Mouse (Mus musculus) urinary bladder, postnatal 36 days (tissue): Measurements from ENCODE around the gene Pck1.

ENCODE experiments used
- DNase-seq, 2 experiments: peaks; one replicate each; pipeline ENCODE4 v3.0.0; 2022; ENCODE audit warnings: low spot score in 2 of 2, mixed read lengths in 1 of 2

The Pck1 gene

GRCm38 (mm10) chr2:173148001-173148400 lies 4.8 kb upstream of the Pck1 start:
- DNase-seq = no peak

GRCm38 (mm10) chr2:173151352-173151751 lies 1.5 kb upstream of the Pck1 start:
- no peak for DNase-seq

- DNase-seq = peak in 1 of 2 experiments; percentile 46
Measured at GRCm38 (mm10) chr2:173151784-173152284, 1.0 kb upstream of the Pck1 start.

GRCm38 (mm10) chr2:173153266-173153665 lies 418 bp downstream of the Pck1 start:
- DNase-seq = no peak

GRCm38 (mm10) chr2:173154513-173154912 lies 1.7 kb downstream of the Pck1 start:
- no peak for DNase-seq

- no peak for DNase-seq
Measured at GRCm38 (mm10) chr2:173154962-173155361, 2.1 kb downstream of the Pck1 start.

- no peak for DNase-seq
Measured at GRCm38 (mm10) chr2:173155907-173156306, 3.1 kb downstream of the Pck1 start.

GRCm38 (mm10) chr2:173156923-173157322 lies 4.1 kb downstream of the Pck1 start:
- no peak for DNase-seq

- no peak for DNase-seq
Measured at GRCm38 (mm10) chr2:173157376-173157775, 4.5 kb downstream of the Pck1 start.

GRCm38 (mm10) chr2:173157871-173158270 lies 5.0 kb downstream of the Pck1 start:
- no peak for DNase-seq

- DNase-seq = no peak
Measured at GRCm38 (mm10) chr2:173158390-173159055, 5.7 kb downstream of the Pck1 start.

GRCm38 (mm10) chr2:173159354-173160311 lies 6.8 kb downstream of the Pck1 start:
- DNase-seq = peak; percentile 55 to 65

- DNase-seq = no peak
Measured at GRCm38 (mm10) chr2:173163380-173163779, 10.5 kb downstream of the Pck1 start.

GRCm38 (mm10) chr2:173164358-173164757 lies 11.5 kb downstream of the Pck1 start:
- no peak for DNase-seq

- no peak for DNase-seq
Measured at GRCm38 (mm10) chr2:173164946-173165345, 12.1 kb downstream of the Pck1 start.

GRCm38 (mm10) chr2:173165357-173165756 lies 12.5 kb downstream of the Pck1 start:
- DNase-seq = no peak

- no peak for DNase-seq
Measured at GRCm38 (mm10) chr2:173168411-173168851, 15.6 kb downstream of the Pck1 start.

- DNase-seq = no peak
Measured at GRCm38 (mm10) chr2:173170081-173170480, 17.2 kb downstream of the Pck1 start.

- DNase-seq = no peak
Measured at GRCm38 (mm10) chr2:173170715-173171114, 17.9 kb downstream of the Pck1 start.

GRCm38 (mm10) chr2:173171470-173171869 lies 18.6 kb downstream of the Pck1 start:
- DNase-seq = peak; percentile 78 to 82

- DNase-seq = no peak
Measured at GRCm38 (mm10) chr2:173171956-173172355, 19.1 kb downstream of the Pck1 start.

GRCm38 (mm10) chr2:173172386-173172785 lies 19.5 kb downstream of the Pck1 start:
- DNase-seq = no peak

- DNase-seq = no peak
Measured at GRCm38 (mm10) chr2:173173008-173173407, 20.2 kb downstream of the Pck1 start.
